Mouse (Mus musculus) lung, adult 18-20 months (tissue): ENCODE data around the gene Shroom3.

Experiments used
- DNase-seq, 2 experiments: peaks; one replicate each; pipeline ENCODE4 v3.0.0; 2022; ENCODE audit warnings: mixed read lengths in 2 of 2

The Shroom3 gene

DNA sequence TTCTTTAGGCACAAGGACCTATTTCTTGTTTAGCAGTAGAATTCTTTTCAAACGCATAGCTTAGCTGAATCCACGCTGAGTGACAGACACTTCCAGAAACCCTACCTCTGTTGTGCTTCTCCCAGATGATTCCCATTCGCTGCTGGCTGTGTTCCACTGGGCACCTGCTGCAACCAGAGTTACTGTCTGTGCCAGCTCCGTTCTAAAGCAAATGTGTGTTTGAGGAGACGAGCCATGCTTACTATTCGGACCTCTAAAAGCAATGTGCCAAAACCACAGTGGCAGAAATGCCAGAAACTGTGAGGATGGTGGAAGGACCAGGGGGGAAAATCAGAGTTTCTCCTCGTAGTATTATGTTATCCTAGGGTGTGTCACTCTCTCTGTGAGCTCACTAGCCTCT is 173.9 kb downstream of the Shroom3 start:
- no peak for DNase-seq

DNA sequence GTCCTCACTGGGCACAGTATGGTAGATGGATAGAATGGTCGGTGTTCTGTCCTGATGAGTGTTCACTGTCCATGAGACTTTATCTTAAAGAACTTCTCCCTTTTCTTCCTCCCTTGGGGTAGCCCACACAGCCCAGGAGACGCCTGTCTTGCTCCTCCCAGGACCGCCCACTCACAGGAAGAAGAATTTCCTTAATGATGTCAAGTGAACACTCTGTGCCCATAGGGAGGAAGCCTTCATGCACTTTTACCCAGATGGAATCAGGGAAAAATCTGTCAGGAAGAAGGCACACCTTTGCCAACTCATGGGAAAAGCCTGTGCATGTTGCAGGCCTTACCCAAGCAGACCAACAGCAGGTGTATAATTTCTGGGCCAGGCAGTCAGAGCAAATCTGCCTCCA is 174.9 kb downstream of the Shroom3 start:
- DNase-seq: peak; percentile 70 to 82

DNA sequence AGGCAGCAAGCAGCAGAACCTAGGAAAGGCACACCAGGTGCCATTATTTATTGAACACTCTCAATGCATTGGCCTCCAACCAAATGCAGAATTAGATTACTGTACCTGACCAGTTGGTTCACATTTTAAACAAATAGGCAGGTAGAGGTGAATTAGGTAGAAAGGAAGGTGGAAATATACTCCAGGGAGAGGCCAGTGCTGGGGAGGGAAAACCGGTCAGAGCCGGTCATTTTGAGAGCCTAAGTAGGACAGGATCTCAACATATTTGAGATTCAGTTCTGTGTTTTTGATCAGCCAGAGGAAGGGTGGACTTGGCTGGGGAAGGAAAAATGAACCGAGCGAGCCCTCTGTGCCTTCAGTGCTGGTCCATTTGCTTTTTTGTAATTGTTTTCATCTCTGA is 175.3 kb downstream of the Shroom3 start:
- DNase-seq: peak in 1 of 2 experiments; percentile 44

DNA sequence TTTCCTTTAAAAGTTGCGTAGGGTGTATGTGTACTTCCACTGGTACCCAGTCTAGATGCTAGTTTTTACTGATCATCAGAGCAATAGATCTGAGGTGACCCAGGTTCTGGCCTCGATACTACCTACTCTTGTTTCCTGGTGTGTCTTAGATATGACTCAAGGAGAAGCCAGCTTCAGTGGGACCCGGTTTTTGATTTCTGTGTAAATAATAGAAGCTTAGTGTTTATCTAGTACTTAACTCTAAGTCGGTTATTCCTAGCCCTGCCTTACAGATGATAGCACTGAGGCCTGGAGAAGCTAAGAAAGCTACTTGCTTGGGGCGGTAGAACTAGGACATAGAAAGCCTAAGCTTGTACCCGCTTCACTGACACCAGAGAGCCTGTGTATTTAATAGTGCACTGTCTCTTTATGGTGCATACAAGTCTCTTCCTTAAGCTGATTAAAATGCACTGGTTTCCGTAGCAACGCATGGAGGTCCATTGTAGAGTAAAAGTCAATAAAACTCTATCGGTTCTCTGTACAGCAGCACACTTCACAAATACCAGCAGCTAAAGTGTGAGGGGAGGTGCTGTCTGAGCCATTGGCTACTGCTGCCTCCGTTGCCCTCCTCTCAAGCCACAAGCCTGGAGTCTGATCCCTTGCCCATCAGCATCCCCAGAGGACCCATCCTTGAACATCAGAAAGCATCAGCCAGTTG is 178.3 kb downstream of the Shroom3 start:
- no peak for DNase-seq

DNA sequence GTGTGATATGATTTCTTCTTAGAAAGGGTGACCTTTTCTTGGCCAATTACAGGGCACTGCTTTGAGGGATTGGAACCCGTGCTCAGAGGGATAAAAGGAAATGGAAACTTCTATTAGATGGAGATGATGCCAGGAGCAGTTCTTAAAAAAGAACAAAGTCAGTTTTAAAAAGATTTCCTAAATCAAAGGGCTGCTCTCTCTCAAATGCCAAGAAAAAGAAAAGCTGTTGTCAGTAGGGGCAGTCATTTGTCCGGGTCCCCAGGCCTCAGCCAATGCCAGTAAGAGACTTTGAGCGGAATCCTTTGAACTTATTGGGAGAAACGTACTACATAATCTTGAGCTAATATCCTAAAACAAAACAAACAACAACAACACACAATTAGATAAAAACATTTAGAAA is 181.9 kb downstream of the Shroom3 start:
- DNase-seq: no peak

DNA sequence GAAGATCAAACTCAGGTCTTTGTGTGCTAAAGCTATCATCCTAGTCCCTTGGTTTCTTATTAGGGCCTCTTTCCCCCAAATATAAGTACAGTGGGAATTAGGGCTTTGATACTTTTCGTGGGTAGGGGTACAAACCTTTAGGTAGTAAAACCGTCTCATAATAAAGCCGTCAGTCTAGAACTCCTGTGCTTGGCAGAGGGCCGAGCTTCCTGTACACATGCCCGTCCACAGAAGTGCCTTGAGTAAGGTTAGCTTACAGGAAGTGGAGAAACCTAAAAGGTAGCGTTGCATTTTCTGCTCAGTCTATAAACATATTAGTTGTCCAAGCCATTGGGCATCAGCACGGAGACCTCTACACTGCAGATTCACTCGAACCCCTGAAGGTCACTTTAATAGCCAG is 183.3 kb downstream of the Shroom3 start:
- peak in 1 of 2 experiments; percentile 57 for DNase-seq

DNA sequence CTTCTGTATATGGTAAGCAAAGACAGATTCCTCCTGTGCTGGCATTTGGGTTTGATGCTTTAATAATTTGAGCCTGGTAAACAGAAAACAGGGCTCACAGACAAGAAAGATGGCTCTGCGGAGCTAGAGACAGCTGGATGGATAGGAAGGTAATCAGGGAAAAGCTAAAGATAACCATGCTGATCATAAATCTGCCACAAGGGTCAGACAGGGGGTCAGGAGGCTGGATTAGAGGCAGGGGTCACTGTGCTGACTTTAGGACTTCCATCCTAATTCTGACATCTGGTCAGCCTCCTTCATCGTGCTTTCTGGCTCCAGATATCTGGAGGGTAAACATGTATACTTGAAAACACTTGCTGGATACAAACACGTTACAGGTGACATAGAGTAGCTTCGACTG is 184.0 kb downstream of the Shroom3 start:
- no peak for DNase-seq

DNA sequence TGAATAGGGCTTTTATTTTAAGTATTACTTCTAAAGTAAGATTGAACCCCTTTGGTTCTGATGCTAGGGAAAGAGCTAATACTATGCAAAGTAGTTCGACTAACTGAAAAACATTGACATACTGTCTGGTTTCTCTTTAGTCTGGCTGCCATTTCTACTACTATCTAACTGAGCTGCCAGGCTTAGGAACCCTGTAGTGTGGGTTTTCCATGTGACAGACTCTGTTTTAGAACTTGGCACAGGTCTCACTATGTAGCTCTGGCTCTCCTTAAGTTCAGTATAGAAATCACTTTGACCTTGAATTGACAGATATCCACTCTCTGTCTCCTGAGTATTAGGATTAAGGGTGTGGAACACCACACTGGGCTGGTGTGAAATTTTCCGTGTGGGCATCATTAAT is 185.0 kb downstream of the Shroom3 start:
- DNase-seq: no peak

DNA sequence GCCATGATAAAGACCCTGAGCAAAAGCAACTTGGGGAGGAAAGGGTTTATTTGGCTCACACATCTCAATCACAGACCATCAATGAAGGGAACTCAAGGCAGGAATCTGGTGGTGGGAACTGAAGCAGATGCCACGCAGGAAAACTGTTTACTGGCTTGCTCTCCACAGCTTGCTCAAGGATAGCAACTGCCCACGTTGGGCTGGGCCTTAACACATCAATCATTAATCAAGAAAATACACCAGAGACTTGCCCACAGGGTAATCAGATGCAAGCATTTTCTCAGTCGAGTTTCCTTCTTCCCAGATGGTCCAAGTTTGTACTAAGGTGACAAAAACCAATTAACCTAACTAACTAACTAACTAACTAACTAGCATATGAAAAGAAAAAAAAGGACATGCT is 187.8 kb downstream of the Shroom3 start:
- no peak for DNase-seq

DNA sequence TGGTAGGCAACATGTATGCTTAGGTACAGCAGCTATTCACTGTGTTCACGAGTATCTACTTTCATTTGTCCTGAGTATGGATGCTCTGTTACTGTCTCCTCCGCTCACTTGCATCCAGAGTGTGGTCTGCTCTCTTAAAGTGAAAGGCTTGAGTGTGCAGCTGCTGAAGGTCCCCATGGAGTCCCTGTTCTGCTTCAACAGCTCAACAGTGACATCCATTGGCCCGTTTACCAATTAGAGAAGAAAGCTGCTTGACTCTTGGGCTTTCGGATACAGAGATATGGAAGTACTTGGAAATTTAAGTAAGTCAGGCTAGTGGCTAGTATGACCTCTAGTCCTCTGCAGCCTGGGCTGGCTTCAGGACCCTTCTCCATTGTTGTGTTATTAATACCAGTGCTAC is 188.9 kb downstream of the Shroom3 start:
- DNase-seq: peak in 1 of 2 experiments; percentile 47

DNA sequence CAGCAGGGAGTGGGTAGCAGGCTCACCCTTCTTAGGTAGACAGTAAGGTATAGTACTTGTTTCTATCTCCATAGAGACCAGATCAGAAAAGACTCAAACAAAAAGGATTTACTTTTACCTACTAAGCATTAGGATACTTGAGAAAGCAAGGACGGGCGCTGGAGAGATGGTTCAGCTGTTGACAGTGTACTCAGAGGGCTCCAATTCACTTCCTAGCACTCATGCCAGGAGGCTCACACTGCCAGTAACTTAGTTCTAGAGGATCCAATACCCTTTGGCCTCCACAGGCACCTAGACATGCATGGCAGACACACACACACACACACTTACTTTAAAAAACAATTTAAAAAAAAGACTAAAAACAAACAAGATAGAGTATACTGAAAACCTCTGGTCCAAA is 189.8 kb downstream of the Shroom3 start:
- peak in 1 of 2 experiments; percentile 54 for DNase-seq

DNA sequence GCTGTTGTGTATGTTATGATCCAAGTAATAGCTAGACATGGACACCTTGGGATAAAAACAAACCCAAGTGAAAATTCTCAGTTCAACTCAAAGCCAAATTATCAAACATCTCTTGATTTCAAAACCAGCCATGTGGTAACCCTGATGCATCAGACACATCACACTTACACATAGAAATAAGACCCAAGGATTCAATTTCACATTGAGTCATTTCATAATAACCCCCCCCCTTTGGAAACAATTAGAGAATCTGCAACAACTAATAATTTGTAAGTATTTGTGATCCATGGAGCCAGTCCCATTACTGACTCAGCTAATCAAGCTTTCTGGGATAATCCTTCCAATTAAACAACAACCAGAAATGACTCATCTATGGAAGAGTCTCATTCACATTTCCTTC is 190.3 kb downstream of the Shroom3 start:
- no peak for DNase-seq

DNA sequence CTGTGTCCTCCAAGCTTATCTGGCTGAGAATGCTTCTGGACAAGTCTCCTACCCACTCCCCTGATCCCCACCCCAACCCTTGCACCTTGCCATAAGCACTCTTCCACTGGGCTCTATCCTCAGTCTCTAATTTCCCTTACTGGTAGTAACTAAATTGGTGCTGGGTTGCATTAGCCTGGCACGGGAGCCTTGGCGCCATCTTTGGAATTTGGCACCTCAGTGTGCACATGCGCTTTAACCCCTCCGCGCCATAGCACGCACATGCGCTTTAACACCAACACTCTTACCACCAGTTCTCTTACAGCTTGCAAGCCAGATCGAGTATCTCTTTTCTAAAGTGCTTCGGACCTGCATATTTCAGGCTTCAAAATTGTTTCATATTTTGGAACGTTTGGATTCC is 192.6 kb downstream of the Shroom3 start:
- DNase-seq: no peak

DNA sequence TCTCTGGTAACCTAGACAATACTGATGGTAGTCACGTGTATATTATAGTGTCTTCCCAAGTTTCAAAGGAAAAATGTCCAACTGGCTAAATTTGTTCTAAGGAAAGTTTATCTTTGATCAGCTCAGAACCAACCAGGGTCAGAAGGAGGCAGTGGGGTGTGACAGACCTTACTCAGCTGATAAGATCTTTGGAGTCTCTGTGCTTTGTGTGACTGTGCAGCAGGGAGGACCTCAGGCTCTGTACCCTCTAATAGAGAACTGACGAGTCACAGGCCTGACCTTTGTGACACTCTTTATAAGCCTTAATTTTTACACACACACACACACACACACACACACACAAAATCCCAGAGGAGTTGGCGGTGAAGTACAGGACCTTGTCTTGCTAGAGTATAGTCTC is 193.9 kb downstream of the Shroom3 start:
- DNase-seq: no peak

DNA sequence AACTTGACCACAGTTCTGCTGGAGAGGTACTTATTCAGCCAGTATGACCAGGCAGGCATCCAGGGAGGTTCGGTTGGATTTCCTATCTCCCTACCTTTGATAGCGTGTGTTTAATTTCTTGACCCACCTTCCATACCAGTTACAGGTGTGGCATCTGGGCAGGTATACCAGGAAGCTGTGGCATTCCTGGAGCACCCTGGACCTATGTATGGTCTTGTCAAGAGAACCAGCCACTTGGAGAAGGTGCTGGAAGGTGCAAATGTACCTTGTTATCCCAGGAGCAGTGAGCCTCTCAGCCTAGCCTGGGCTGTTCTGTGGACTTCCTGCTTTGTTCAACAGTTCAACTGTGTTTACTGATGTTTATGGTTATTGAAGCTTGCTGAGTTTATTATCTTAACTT is 197.2 kb downstream of the Shroom3 start:
- peak; percentile 73 to 78 for DNase-seq

DNA sequence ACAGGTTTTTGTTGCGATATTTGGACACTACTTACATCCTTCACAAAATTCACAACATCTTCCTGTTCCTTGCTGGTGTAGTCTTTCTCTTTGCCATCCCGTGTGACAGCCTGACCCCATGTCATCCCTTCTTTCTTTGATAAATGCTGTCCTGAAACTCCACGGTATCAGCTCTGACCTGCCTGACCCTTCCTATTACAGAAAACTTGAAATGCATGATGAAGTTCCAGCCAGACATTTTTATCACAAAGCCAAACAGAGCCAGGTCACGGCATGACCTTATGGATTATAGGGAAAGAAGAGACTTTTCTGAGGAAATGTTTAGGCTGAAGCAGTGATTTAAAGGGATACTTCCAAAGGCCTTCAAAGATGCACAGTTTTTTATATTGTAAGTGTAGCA is 197.7 kb downstream of the Shroom3 start:
- DNase-seq: no peak

DNA sequence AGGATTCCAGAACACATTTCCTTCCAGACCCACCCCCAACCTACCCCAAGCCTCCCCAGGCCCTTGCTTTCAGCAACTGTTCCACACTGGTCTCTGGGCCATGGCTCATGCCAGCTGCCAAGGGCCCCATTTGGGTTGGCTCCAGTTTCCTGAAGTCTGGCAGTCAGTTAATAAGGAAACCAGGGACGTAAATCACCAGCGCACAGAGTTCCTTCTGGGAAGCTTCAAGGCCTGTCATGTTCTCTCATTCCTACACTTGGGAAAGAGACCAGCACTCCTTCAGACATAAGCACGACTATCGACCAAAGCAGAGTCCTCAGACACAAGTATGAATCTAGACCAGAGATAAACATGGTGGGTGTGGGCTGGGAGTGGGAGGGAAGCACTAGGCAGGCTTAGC is 202.9 kb downstream of the Shroom3 start:
- peak; percentile 49 to 66 for DNase-seq

DNA sequence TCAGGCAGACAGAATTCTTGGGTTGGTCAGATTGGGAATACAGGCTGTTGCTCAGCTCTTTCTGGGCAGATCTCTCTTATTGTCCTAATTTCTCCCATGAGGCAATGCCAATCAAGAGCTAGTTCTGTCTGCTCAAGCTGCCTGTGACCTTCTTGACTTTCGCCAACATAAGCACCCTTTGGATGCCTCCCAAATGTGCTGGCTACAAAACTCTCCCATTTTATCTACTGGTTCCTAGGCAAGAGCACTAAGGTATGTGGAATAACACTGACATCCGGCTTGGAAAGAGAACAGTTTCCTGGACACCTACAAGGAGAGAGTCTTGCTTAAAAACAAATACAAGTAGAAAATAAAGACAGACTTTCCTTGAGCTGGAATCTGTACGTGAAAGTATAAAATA is 204.3 kb downstream of the Shroom3 start:
- peak; percentile 72 to 82 for DNase-seq

DNA sequence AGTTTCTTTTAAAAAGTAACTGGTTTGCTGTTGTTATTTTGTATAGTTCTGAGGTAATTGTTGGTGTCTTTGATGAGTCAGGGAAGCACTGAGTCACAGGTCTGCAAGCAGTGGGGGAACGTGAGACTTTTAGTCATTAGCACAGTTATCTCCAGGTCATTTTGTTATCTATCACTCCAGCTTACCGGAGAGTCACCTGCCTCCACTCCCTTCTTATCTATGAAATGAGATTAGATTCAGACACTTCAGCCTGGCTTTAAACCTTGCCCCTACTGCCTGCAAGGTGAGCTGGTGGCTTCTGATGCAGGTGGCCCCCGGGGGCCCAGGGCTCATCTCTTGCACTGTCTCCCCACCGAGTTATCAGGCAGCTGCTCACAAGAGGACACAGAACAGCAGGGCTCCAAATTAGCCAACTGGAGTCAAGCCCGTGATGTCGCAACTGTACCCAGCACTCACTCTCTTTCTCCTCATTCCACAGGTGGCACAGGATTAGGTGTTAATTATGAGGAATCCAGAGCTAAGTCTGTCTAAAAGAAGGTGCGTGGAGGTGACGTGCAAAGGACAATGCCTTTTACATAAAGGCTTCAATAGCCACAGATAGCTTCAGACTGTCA is 205.5 kb downstream of the Shroom3 start:
- peak; percentile 66 to 70 for DNase-seq

DNA sequence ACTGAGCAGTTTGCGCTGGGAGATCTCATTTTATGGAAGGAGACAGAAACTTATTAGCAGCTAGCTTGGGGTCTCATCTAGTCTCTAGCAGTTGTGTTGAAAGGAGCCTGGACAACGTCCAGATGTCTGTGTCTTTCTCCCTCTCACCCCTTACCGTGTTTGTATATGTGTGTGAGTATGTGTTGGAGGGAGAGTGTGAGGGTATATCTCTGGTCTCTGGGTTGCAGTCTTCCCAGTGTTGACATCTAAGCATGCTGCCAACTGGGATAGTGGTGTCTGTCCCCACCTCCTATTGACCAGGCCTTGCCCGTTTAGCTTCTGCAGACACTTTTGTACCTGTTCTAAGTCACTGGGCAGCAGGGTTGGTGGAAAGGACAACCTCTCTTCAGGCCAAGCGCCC is 207.7 kb downstream of the Shroom3 start:
- no peak for DNase-seq

DNA sequence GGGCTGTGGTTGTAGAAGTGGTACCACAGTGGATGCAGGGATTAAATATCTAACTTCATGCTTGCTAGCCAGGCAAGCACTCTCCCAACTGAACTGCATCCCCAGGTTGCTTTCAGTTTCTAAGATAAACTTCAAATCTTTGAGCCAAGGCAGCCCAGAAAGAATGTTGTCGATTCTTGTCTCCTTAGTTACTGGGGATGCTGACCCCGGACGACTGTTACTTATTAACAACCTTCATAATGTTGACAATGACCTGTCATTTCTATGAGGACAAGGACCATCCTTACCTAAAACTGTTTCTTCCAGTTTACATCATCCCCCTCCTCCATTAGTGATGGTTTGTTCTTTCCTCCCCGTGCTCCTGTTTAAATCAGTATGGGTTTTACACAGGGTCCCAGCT is 210.0 kb downstream of the Shroom3 start:
- no peak for DNase-seq

DNA sequence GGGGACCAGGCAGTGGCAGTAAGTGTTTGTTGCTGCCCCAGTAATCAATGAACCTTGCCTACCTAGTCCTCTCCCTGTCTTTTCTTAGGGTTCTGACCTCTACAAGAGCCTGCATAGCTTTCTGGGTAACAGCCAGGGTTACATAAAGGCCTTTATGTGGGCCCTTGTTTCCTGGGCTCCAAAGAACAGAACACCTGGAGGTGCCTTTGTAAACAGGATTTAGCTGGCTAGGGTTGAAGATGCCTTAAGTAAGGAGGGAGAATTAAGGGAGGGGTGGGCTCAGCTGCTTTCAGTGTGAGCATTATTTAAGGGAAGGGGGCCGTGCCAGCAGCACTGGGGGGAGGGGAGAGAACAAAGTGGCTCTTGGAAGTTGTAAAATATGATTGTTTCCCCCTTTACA is 210.5 kb downstream of the Shroom3 start:
- DNase-seq: no peak

DNA sequence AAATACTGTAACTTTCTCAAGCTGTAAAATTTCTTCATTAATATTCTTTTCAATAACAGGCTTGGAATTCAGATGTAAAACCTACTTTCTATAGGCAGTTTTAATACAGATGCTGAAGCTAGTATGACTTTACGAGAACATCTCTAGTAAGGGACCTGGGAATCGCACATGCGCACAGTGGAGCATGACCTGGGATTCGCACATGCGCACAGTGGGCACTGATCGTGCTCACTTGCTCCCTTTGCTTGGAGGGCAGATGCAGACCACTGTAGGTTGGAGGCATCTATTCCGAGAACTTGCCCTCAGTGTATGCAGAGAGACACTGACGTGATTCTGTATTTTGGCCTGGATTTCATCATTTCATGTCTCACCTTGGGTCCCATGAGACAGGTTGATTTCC is 212.6 kb downstream of the Shroom3 start:
- no peak for DNase-seq

DNA sequence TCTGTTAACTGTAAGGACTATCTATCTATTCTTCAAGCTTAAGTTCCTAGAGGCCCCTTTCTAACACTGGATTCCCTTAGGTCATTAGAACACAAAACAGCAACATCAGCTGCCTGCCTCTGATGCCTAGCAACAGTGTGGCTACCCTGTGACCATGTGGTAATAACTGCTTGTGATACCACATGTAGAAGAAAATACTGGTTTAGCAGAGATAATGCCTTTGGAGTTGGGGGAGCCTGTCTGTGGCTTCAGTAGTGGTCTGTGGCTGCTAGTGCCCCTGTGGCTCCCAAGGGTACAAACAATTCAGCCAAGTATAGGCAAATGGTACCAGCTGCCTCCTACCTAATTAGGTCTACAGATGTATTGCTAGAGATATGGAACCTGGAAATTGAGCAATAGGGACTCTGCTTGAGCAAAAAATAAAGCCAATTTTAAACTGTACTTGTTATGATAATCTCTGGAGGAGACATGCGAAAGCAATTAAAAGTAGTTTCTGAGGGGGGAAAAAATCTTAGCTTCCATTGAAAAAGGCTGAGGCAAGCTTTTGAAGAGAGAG is 213.6 kb downstream of the Shroom3 start:
- DNase-seq: no peak
